Mouse (Mus musculus): ENCODE data around the gene Myadml2.

GRCm38 (mm10) chr11:120662759-120663158 is 14.8 kb upstream of the Myadml2 start:
- TF ChIP-seq MXI1 (IDR thresholded peaks at IDR 0.05; ENCODE audit: low read depth, low read length) (no peak), USF1 (IDR thresholded peaks at IDR 0.05; ENCODE audit: low read depth, low read length) (no peak), KAT2A (conservative IDR thresholded peaks at IDR 0.05; ENCODE audit: low read depth, low read length) (no peak), CTCF (IDR thresholded peaks at IDR 0.05 in 2 of 3, conservative IDR thresholded peaks at IDR 0.05 in 1 of 3; ENCODE audit: control insufficient read depth in 1 of 3, insufficient read depth in 1 of 3, low read depth in 2 of 3, low read length in 3 of 3, poor library complexity in 1 of 3, severe bottlenecking in 1 of 3) (no peak), POLR2A (IDR thresholded peaks at IDR 0.05; ENCODE audit: control insufficient read depth in 1 of 2, insufficient read depth in 1 of 2, low read depth in 1 of 2, low read length in 2 of 2, poor library complexity in 1 of 2) (no peak)

Measured in MEL (cell line).